Mouse (Mus musculus) bone marrow macrophage, adult 2 months (primary cell): ENCODE data around the gene Kdm4b.

Source experiments
- CTCF ChIP-seq: IDR thresholded peaks from 2 replicates; pipeline ENCODE4 v1.5.1; 2012; ENCODE audit warnings: low read depth, mild to moderate bottlenecking, low read length, moderate library complexity
- POLR2A ChIP-seq: IDR thresholded peaks from 2 replicates; pipeline ENCODE4 v1.6.1; 2012; ENCODE audit warnings: mild to moderate bottlenecking, low read depth, low read length, borderline replicate concordance

DNA sequence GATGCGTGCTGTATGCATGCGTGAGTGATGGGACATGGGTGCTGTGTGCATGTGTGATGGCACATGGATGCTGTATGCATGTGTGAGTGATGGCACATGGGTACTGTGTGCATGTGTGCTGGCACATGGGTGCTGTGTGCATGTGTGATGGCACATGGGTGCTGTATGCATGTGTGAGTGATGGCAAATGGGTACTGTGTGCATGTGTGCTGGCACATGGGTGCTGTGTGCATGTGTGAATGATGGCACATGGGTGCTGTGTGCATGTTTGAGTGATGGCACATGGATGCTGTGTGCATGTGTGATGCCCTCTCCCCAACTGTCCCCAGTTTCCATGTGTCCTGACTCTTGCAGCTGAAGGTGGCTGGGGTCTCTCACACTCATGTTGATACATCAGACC lies 94.2 kb downstream of the Kdm4b start:
- TF ChIP-seq CTCF (no peak), POLR2A (no peak)
